Mouse (Mus musculus): ENCODE results near the gene Asic4.

- no peak for TF ChIP-seq POLR2A (IDR thresholded peaks at IDR 0.05; ENCODE audit: control insufficient read depth, low read depth, low read length)
- no peak for TF ChIP-seq CTCF (IDR thresholded peaks at IDR 0.05; ENCODE audit: control insufficient read depth, insufficient read depth, insufficient replicate concordance, low read depth, low read length)
These were observed 43.2 kb upstream of the Asic4 start for GRCm38 (mm10) chr1:75407056-75407455.
